Mouse (Mus musculus): ENCODE data around the gene Zcchc9.

Zcchc9 gene

GRCm38 (mm10) chr13:91807155-91807839 is at the start of gene Zcchc9:
Zcchc9 (minus strand) TSS chr13:91807705.
- WGBS = under 1% methylated on average over 50 of the region's 50 CpGs

- WGBS = 79% methylated on average over 3 of the region's 3 CpGs
Observed at GRCm38 (mm10) chr13:91854412-91854811, 46.9 kb upstream of the Zcchc9 start.

GRCm38 (mm10) chr13:91826066-91826465 is 18.6 kb upstream of the Zcchc9 start:
- 86% methylated on average over 2 of the region's 2 CpGs for WGBS

GRCm38 (mm10) chr13:91824845-91825550 is 17.5 kb upstream of the Zcchc9 start:
- 46% methylated on average over 4 of the region's 4 CpGs for WGBS

DNA sequence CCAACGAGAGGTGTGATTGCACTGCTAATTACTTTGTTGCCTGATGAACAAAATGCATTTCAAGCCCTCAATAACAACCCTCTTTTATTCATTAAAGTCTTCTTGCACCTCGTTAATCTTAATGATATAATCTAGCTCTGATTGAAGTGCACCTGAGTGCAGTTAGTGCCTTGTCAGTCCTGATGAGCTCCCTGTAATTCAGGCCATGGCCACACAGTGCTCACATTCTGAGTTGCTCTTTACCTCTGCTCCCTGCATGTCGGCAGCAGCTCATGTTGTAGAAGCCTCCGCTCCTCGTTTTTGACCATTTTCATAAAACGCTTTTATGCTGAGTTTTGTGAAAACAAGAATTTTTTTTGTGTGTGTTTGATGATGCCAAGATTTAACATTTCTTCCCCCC is 16.2 kb upstream of the Zcchc9 start:
- WGBS = 61% methylated on average over 6 of the region's 6 CpGs

- 79% methylated on average over 5 of the region's 5 CpGs for WGBS
Observed at GRCm38 (mm10) chr13:91814670-91815069, 7.2 kb upstream of the Zcchc9 start.

DNA sequence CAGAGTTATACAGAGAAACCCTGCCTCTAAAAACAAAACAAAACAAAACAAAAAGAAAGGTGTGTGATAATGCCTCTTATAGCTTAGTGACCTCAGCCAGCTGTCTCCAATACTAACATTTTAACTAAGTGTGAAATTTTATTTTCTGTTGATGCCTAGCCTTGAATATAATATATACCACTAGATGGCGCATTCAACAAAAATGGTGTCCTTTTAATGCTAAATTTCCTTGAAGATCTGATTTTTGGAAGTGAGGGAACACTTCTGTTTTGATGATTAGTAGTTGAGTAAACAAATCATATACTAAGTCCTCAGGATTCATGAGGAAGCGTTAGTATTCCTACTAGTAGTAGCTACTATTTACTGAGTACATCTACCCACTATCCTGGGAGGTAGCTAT is 2.0 kb upstream of the Zcchc9 start:
- 38% methylated on average over 2 of the region's 2 CpGs for WGBS

- 17% methylated on average over 20 of the region's 20 CpGs for WGBS
Observed at GRCm38 (mm10) chr13:91807874-91808575, 520 bp upstream of the Zcchc9 start.

- WGBS = 79% methylated on average over 5 of the region's 5 CpGs
Observed at GRCm38 (mm10) chr13:91801726-91802125, 5.8 kb downstream of the Zcchc9 start.

DNA sequence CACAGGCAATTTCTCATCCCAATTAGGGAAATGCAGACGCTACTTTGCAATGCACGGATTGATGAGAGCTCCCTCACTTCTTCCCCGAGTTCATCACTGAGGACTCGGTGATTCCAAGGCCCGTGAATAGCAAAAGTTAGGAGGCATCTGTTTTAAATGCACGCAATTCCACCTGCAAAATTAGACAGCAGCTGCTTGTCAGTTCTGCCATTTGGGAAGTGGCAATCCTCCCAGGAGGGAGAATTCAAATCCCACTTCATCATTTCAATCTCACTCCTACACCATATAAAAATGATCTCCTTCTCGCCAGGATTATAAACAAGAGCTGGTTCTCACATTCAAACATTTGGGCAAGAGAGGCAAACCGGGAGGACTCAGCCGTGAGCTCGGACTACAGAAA is 10.1 kb downstream of the Zcchc9 start:
- 47% methylated on average over 10 of the region's 10 CpGs for WGBS

GRCm38 (mm10) chr13:91796916-91797315 is 10.6 kb downstream of the Zcchc9 start:
- WGBS = 93% methylated on average over 6 of the region's 6 CpGs

- 81% methylated on average over 6 of the region's 6 CpGs for WGBS
Observed at GRCm38 (mm10) chr13:91796003-91796402, 11.5 kb downstream of the Zcchc9 start.

- 90% methylated on average over 10 of the region's 10 CpGs for WGBS
Observed at GRCm38 (mm10) chr13:91795593-91795992, 11.9 kb downstream of the Zcchc9 start.

DNA sequence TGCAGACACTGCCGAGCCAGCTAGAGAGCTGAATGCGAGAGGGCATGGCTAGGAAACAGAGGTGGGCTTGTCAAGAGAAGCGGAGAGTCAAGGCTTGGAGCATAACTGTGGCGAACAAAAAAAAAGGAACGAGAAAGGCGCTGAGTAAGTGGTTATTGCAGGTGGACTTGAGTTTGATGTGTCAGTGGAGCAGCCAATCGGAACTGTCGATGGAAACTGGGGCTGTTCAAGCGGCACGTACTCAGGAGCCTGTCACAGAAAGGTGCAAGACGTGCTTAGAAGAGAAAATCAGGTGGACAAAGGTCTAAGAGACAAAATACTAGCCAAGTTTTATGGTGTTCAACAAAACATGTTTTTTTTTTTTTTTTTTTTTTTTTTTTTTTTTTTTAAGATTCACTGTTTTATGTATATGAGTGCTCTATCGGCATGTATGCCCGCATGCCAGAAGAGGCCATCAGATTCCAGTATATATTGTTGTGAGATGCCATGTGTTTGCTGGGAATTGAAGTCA is 12.5 kb downstream of the Zcchc9 start:
- WGBS = 95% methylated on average over 13 of the region's 13 CpGs

DNA sequence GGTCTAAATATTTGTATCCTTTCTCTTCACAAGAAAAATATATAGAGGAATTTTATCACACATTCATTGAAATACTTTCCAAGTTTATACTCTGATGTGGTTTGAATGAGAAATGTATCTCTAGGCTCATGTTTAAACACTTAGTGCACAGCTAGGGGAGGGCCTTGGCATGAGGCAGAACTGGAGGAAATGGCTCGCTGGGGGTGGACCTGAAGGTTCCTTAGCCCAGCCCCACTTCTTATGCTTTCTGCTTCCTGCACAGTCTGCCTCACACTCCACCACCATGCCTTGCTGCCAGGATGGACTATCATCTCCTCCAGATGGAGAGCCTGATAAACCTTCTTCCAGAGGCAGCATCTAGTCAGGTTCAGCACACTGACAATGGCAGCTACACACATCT is 15.5 kb downstream of the Zcchc9 start:
- 63% methylated on average over 1 of the region's 1 CpGs for WGBS

- WGBS = 97% methylated on average over 5 of the region's 5 CpGs
Observed at GRCm38 (mm10) chr13:91778092-91778491, 29.4 kb downstream of the Zcchc9 start.

DNA sequence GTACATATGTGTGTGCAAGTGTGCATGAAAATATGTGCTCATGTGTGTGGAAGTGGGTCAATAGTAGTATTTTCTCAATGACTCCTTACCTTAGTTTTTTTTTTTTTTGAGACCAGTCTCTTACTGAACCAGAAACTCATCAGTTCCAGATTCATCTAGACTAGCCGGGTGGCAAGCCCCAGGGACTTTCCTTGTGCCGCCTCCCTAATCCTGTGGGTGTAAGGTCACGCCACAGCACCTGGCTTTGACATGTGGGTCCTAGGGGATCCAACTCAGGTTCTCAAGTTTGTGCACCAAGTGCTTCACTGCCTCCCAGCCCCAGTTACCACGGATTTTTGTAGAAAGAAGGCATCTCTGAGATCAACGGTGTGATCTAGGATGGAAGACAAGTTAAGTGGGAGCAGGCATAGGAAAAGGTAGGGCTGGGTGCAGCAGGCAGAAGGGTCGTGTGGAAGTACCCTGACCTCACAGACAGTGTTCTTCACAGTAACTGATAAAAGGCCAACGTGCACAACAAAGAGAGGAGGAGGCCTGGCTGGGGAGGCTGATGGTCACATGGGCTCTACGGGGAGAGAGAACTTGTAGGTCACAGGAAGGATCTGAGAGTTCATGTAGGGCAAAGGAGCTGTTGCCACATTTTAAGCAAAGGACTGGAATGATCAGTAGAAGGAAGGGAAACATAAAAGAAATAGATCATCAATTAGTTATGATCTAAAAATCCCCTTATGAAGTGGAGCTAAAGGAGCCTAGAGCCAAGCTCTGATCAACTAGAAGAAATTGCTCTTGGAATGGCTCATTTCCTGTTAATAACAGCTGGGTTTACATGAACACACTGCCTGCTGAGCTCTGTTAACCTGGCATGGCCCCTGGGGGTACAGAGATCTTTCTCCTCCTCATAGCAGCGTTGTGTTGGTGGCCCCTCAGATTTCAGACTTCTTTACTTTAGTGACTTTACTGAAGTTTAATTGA is 38.5 kb downstream of the Zcchc9 start:
- WGBS = 82% methylated on average over 9 of the region's 9 CpGs

GRCm38 (mm10) chr13:91765627-91766026 is 41.9 kb downstream of the Zcchc9 start:
- 93% methylated on average over 4 of the region's 4 CpGs for WGBS

- 92% methylated on average over 3 of the region's 3 CpGs for WGBS
Observed at GRCm38 (mm10) chr13:91763654-91764053, 43.9 kb downstream of the Zcchc9 start.

DNA sequence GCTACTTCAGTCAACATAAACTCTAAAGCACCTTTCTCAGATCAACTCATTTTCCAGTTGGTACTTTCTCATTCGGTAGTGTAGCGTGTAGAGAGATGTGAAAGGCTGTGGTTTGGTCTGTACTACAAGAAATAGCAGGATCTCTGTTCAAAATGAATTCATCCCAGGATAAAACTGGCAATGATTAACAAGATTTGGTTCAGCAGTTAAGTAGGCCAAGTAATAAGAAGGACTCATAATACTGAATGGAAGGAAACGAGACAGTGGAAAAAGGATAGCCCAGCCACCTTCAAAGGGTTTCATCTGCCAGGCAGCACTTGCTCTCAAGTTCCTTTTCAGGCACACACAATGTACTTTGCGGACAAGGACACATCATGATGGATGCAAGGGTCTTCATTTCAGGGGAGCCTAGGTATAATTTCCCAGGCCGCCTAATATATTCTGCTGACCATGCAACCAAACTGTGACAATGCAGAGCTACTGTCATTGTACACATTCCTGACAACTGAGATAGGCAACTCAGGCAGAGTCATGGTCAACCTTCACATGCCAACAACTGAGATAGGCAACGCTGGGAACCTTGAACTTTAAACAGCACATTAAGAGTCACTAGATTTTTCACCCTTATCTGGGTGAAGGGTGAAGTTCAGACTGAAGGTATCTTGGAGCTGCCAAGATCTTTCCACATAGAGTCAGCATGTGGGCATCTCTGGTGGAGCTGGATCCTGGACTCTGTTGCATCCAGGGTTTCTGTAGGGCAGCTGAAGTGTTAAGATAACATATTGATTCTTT is 45.7 kb downstream of the Zcchc9 start:
- WGBS = 92% methylated on average over 6 of the region's 6 CpGs

All from cerebral cortex, adult 2 months (tissue).